Mouse (Mus musculus): ENCODE results near the gene Naaladl2. TPM values are rescaled to one million over a fixed set of nuclear protein-coding genes. Genes with fewer than 3 reads are reported as not detected.
A peak's percentile ranks its signal among the peaks of the same experiment; 100 is the strongest.

The Naaladl2 gene
- total and polyA plus RNA-seq, 3 experiments = 0.13 TPM; not detected in 2

DNA sequence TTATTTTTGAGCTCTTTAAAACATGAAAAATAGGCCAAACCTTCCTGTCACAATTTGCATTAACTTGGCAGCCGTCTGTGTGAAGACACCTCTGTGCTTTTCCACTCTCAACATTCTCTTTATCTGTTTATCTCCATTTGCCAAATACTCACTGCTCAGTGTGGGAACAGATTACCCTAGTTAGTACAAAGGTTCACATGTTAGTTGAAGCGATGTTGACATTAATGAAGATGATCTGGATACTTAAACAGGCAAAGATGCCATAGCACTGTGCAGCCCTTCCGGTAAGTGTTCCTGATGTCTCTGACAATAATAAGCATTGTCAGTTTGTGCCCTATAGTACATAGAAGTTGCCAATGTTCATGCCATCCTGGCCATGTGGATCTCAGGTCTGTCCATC, 400.1 kb downstream of the Naaladl2 start:
- in situ Hi-C loops (cut with MboI; ENCODE audit: low pct_ligation_motif_present, low pct_unique_long_range_greater_than_20kb, low sequenced_read_pairs) = no loop called here
- dilution Hi-C loops (cut with MboI; ENCODE audit: extremely low pct_ligation_motif_present, extremely low pct_unique_long_range_greater_than_20kb, low sequenced_read_pairs) = no loop called here
- Histone ChIP-seq H3K27ac (ENCODE audit: insufficient read depth, low read depth) (no peak overlapping the region), H3K4me1 (ENCODE audit: control insufficient read depth in 1 of 2, insufficient read depth in 2 of 2) (no peaks in the 10 kb centered on the region), H3K79me2 (replicated peaks; ENCODE audit: control insufficient read depth, extremely low read depth, insufficient read depth, poor library complexity, severe bottlenecking) (no peaks in the 10 kb centered on the region), H3K4me3 (replicated peaks in 1 of 3; ENCODE audit: low read depth in 2 of 3, low read length in 2 of 3, poor library complexity in 1 of 3) (no peak overlapping the region), H3K9ac (ENCODE audit: insufficient read depth, low read depth) (no peak overlapping the region), H3K36me3 (replicated peaks in 1 of 2; ENCODE audit: control insufficient read depth in 1 of 2, insufficient read depth in 1 of 2, low read length in 1 of 2) (no peaks in the 10 kb centered on the region), H3K9me3 (replicated peaks; ENCODE audit: low read length) (peaks cover 20% of the 10 kb centered on the region), H3K4me2 (ENCODE audit: insufficient read depth, low read depth, poor library complexity, severe bottlenecking) (no peak overlapping the region), H3K27me3 (replicated peaks) (no peaks in the 10 kb centered on the region)
- DNase-seq (ENCODE audit: extremely low read depth) = no peak
- TF ChIP-seq CTCF (conservative IDR thresholded peaks at IDR 0.05 in 1 of 2, IDR thresholded peaks at IDR 0.05 in 1 of 2; ENCODE audit: low read depth in 2 of 2, low read length in 2 of 2) (no peak), E2F4 (IDR thresholded peaks at IDR 0.05; ENCODE audit: insufficient replicate concordance, low read depth, low read length) (no peak), EP300 (IDR thresholded peaks at IDR 0.05; ENCODE audit: low read length) (no peak), SIN3A (IDR thresholded peaks at IDR 0.05; ENCODE audit: low read length) (no peak), BHLHE40 (IDR thresholded peaks at IDR 0.05; ENCODE audit: low read depth, low read length) (no peak), NRF1 (IDR thresholded peaks at IDR 0.05; ENCODE audit: low read depth, low read length) (no peak), KAT2A (IDR thresholded peaks at IDR 0.05; ENCODE audit: insufficient replicate concordance, low read length) (no peak), RCOR1 (conservative IDR thresholded peaks at IDR 0.05; ENCODE audit: low read depth, low read length) (no peak), ELF1 (IDR thresholded peaks at IDR 0.05; ENCODE audit: low read depth, low read length) (no peak), SMC3 (IDR thresholded peaks at IDR 0.05; ENCODE audit: low read depth, low read length) (no peak), ZC3H11A (IDR thresholded peaks at IDR 0.05; ENCODE audit: low read depth, low read length) (no peak), CHD2 (IDR thresholded peaks at IDR 0.05; ENCODE audit: low read length) (no peak), MEF2A (IDR thresholded peaks at IDR 0.05; ENCODE audit: borderline replicate concordance, low read depth, low read length) (no peak), IRF4 (IDR thresholded peaks at IDR 0.05; ENCODE audit: low read depth, low read length) (no peak)

DNA sequence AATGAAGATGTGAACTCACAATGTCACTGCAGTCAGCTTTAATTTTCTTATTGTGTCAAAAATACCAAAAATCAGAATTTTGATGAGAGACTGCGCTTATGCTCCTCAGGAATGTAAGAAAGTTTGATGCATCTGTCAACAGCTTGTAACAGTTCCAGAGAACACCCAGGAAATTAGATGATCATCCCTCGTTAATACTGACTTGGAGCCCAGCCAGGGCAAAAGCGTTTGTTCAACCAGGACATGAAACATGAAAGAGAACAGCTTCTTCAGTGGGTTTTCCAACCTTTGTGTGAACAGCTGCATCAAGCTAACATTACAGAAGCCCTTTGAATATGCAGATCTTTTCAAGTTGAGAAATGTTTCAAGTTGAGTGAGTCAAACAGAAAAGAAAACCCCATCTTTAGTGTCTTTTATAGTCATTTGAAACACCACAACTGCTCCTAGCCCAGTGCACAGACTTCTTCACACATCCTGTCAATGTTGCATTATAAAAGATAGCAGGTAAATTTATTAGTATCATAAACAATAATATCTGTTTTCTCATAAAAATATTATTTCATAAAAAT, 424.8 kb downstream of the Naaladl2 start:
- Histone ChIP-seq H3K4me1 (ENCODE audit: control insufficient read depth in 1 of 2, insufficient read depth in 2 of 2) (peaks cover 0 to 3% of the 10 kb centered on the region in 2 experiments; a peak in 1 of 4 replicates), H3K79me2 (replicated peaks; ENCODE audit: control insufficient read depth, extremely low read depth, insufficient read depth, poor library complexity, severe bottlenecking) (no peaks in the 10 kb centered on the region), H3K27ac (ENCODE audit: insufficient read depth, low read depth) (peak overlapping the region; percentile 84), H3K9me3 (replicated peaks; ENCODE audit: low read length) (peaks cover 22% of the 10 kb centered on the region), H3K9ac (ENCODE audit: insufficient read depth, low read depth) (no peak overlapping the region), H3K4me3 (replicated peaks in 1 of 3; ENCODE audit: low read depth in 2 of 3, low read length in 2 of 3, poor library complexity in 1 of 3) (no peak overlapping the region), H3K36me3 (replicated peaks in 1 of 2; ENCODE audit: control insufficient read depth in 1 of 2, insufficient read depth in 1 of 2, low read length in 1 of 2) (no peaks in the 10 kb centered on the region), H3K27me3 (replicated peaks) (no peaks in the 10 kb centered on the region), H3K4me2 (ENCODE audit: insufficient read depth, low read depth, poor library complexity, severe bottlenecking) (peak overlapping the region; percentile 29; the same call in 1 of the 2 replicates)
- TF ChIP-seq JUND (conservative IDR thresholded peaks at IDR 0.05; ENCODE audit: low read depth, low read length) (peak; percentile 94), JUN (IDR thresholded peaks at IDR 0.05; ENCODE audit: insufficient read depth, low read depth, low read length) (peak; percentile 91), ZC3H11A (IDR thresholded peaks at IDR 0.05; ENCODE audit: low read depth, low read length) (no peak), ETS1 (conservative IDR thresholded peaks at IDR 0.05; ENCODE audit: low read depth, low read length) (peak; percentile 76), IRF4 (IDR thresholded peaks at IDR 0.05; ENCODE audit: low read depth, low read length) (peak; percentile 96), TCF12 (IDR thresholded peaks at IDR 0.05; ENCODE audit: low read depth, low read length) (peak; percentile 89), EP300 (IDR thresholded peaks at IDR 0.05; ENCODE audit: low read length) (peak; percentile 96), UBTF (IDR thresholded peaks at IDR 0.05; ENCODE audit: low read depth, low read length) (no peak), BHLHE40 (IDR thresholded peaks at IDR 0.05; ENCODE audit: low read depth, low read length) (peak; percentile 55), CHD2 (IDR thresholded peaks at IDR 0.05; ENCODE audit: low read length) (no peak; the same call in 1 of the 2 replicates)
- no peak for DNase-seq (ENCODE audit: extremely low read depth)
- in situ Hi-C loops (cut with MboI; ENCODE audit: low pct_ligation_motif_present, low pct_unique_long_range_greater_than_20kb, low sequenced_read_pairs) (no loop called here), dilution Hi-C loops (cut with MboI; ENCODE audit: extremely low pct_ligation_motif_present, extremely low pct_unique_long_range_greater_than_20kb, low sequenced_read_pairs) (no loop called here)

All from CH12.LX (cell line).